Mouse (Mus musculus) gastrocnemius, postnatal 4 days (tissue): ENCODE data around the gene Basp1. TPM values are rescaled to one million over a fixed set of nuclear protein-coding genes. Genes with fewer than 3 reads are reported as not detected.

Experiments used
- DNase-seq, 2 experiments: peaks; one replicate each; pipeline ENCODE4 v3.0.0; 2021 to 2022; ENCODE audit warnings: low spot score in 2 of 2, mixed read lengths in 2 of 2
- total RNA-seq, 2 experiments: library from RNA; stranded (reverse); gene quantifications; 2 replicates each; pipeline ENCODE4 v1.2.3; 2021

Gene Basp1
- total RNA-seq, 2 experiments from 2014 or later: 49.3 to 54.5 TPM

- no peak for DNase-seq
Measured at GRCm38 (mm10) chr15:25364819-25365463, 48.6 kb downstream of the Basp1 start.

- DNase-seq: peak in 1 of 2 experiments; percentile 23
Measured at GRCm38 (mm10) chr15:25364160-25364818, 49.3 kb downstream of the Basp1 start.

- no peak for DNase-seq
Measured at GRCm38 (mm10) chr15:25363636-25364035, 49.9 kb downstream of the Basp1 start.

GRCm38 (mm10) chr15:25360825-25361224, 52.7 kb downstream of the Basp1 start:
- DNase-seq: no peak

GRCm38 (mm10) chr15:25358680-25359097, 54.9 kb downstream of the Basp1 start:
- DNase-seq: no peak

GRCm38 (mm10) chr15:25355339-25355738, 58.2 kb downstream of the Basp1 start:
- DNase-seq: no peak

- DNase-seq: no peak
Measured at GRCm38 (mm10) chr15:25354738-25355137, 58.8 kb downstream of the Basp1 start.

GRCm38 (mm10) chr15:25353498-25353897, 60.1 kb downstream of the Basp1 start:
- no peak for DNase-seq

- DNase-seq: no peak
Measured at GRCm38 (mm10) chr15:25343263-25343662, 70.3 kb downstream of the Basp1 start.

GRCm38 (mm10) chr15:25335277-25335676, 78.3 kb downstream of the Basp1 start:
- DNase-seq: no peak

- DNase-seq: no peak
Measured at GRCm38 (mm10) chr15:25331877-25332445, 81.6 kb downstream of the Basp1 start.

- no peak for DNase-seq
Measured at GRCm38 (mm10) chr15:25330946-25331345, 82.6 kb downstream of the Basp1 start.

GRCm38 (mm10) chr15:25322601-25323000, 91.0 kb downstream of the Basp1 start:
- no peak for DNase-seq

- no peak for DNase-seq
Measured at GRCm38 (mm10) chr15:25322111-25322510, 91.5 kb downstream of the Basp1 start.

GRCm38 (mm10) chr15:25321636-25322035, 91.9 kb downstream of the Basp1 start:
- no peak for DNase-seq

GRCm38 (mm10) chr15:25314471-25314870, 99.1 kb downstream of the Basp1 start:
- DNase-seq: no peak

Other genes with a start within 250 kb of the Basp1 start
- gene Myo10, start 208.8 kb upstream of the Basp1 start, total RNA-seq: 10 to 100 TPM; 71.0 to 72.9 TPM